Mouse (Mus musculus): Measurements from ENCODE around the gene Thrsp. TPM values are rescaled to one million over a fixed set of nuclear protein-coding genes. Genes with fewer than 3 reads are reported as not detected.

Gene Thrsp
- polyA plus RNA-seq, 1 experiment from 2014 or later, result 0.27 TPM

DNA sequence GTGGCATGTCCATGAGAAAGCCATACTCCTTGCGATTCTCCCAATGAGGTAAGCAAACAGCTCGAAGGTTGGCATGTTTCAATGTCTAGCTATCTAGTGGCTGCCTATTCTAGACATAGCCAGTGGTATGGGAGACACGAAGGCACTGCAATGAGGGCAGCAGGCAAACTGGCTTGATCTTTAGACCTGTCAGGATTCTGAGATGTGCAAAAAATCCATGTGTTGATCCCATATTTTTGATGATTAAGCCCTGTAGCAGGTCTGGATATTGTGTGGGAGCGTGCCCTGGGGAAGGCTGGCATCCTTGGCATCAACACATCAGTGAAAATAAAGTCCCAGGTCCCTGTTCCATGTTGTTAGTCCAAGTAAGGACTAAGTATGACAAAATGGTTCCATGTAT, 29.0 kb downstream of the Thrsp start:
- no peak overlapping the region for H3K4me2 ChIP-seq (ENCODE audit: low read depth, severe bottlenecking)
- ATAC-seq (ENCODE audit: insufficient number of reproducible peaks, low FRiP score, low TSS enrichment, low read depth) (no peak), DNase-seq (ENCODE audit: low spot score) (no peak)
- H3K27me3 ChIP-seq (ENCODE audit: control insufficient read depth, insufficient read depth, low read length), result no peaks in the 10 kb centered on the region
- H3K27ac ChIP-seq (replicated peaks; ENCODE audit: low read depth, low read length), result no peak overlapping the region
- 94% methylated on average over 4 of the region's 4 CpGs for WGBS
- no peak overlapping the region for H3K9ac ChIP-seq (ENCODE audit: low read length)
- no peak overlapping the region for H3K4me3 ChIP-seq (ENCODE audit: low read depth, low read length)
- no peaks in the 10 kb centered on the region for H3K9me3 ChIP-seq (ENCODE audit: control insufficient read depth, low read length)
- H3K4me1 ChIP-seq (ENCODE audit: control insufficient read depth, insufficient read depth, low read length), result no peaks in the 10 kb centered on the region
- peaks cover 19% of the 10 kb centered on the region for H3K36me3 ChIP-seq (ENCODE audit: control insufficient read depth, insufficient read depth, low read length)

DNA sequence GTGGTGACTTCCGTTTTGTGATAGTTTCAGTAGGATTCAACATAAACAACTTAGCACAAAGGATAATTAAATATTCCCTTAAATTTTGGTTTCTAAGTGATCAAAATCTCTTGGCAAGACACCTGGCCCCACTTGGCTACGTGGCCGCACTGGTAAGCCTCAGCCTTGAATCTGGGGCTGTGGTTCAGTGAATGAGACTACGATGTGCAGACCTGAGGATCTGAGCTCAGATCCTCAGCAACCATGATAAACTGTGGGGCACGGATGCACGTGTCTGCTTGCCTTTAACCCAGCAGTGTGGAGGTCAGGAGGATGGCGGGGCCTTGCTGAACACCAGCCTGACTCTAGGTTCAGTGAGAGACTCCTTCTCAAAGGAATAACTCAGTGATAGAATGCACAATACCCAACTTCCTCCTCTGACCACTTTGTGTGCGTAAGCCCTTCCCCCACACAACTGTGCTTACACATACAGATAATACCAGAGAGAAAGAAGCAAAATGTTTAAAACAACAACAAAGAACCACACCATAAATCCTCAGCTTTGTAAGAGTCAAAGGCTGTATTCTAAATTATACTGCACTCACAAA, 29.9 kb downstream of the Thrsp start:
- Histone ChIP-seq H3K36me3 (ENCODE audit: control insufficient read depth, insufficient read depth, low read length) (peaks cover 20% of the 10 kb centered on the region), H3K9ac (ENCODE audit: low read length) (no peak overlapping the region), H3K4me2 (ENCODE audit: low read depth, severe bottlenecking) (no peak overlapping the region), H3K27ac (replicated peaks; ENCODE audit: low read depth, low read length) (no peak overlapping the region), H3K9me3 (ENCODE audit: control insufficient read depth, low read length) (no peaks in the 10 kb centered on the region), H3K4me3 (ENCODE audit: low read depth, low read length) (no peak overlapping the region), H3K27me3 (ENCODE audit: control insufficient read depth, insufficient read depth, low read length) (no peaks in the 10 kb centered on the region), H3K4me1 (ENCODE audit: control insufficient read depth, insufficient read depth, low read length) (no peaks in the 10 kb centered on the region)
- DNase-seq (ENCODE audit: low spot score) (no peak), ATAC-seq (ENCODE audit: insufficient number of reproducible peaks, low FRiP score, low TSS enrichment, low read depth) (no peak)
- WGBS, result 92% methylated on average over 8 of the region's 8 CpGs

DNA sequence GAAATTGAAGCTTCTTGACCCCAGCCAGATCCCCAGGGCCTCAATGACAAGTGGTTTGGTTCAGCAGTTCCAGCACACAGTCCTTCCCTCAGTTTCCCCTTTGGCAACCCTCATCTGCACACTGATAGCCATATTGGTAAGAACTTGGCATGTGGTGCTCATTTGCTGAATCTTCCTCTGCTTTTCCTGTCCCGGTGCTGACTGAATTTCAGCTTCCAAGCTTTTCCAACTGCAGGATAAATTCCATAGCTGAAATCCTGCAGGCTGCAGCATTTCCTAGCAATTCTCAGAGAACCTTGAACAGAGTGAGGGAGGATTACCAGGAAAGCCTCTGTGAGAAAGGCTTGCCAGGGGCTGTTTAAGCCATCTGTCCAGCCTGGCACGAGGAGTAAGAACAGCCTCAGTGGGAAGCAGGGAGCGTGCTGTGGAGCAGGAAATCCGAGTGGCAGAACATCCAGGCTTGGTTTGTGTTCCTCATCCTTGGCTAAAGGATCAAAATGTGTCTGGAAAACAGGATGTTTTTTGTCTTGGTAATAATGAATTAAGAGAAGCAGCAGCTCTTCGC, 30.6 kb downstream of the Thrsp start:
- DNase-seq (ENCODE audit: low spot score) (no peak), ATAC-seq (ENCODE audit: insufficient number of reproducible peaks, low FRiP score, low TSS enrichment, low read depth) (no peak)
- Histone ChIP-seq H3K4me2 (ENCODE audit: low read depth, severe bottlenecking) (no peak overlapping the region), H3K4me3 (ENCODE audit: low read depth, low read length) (no peak overlapping the region), H3K27me3 (ENCODE audit: control insufficient read depth, insufficient read depth, low read length) (no peaks in the 10 kb centered on the region), H3K9ac (ENCODE audit: low read length) (no peak overlapping the region), H3K4me1 (ENCODE audit: control insufficient read depth, insufficient read depth, low read length) (no peaks in the 10 kb centered on the region), H3K27ac (replicated peaks; ENCODE audit: low read depth, low read length) (no peak overlapping the region), H3K36me3 (ENCODE audit: control insufficient read depth, insufficient read depth, low read length) (peaks cover 24% of the 10 kb centered on the region), H3K9me3 (ENCODE audit: control insufficient read depth, low read length) (no peaks in the 10 kb centered on the region)
- 91% methylated on average over 5 of the region's 5 CpGs for WGBS

DNA sequence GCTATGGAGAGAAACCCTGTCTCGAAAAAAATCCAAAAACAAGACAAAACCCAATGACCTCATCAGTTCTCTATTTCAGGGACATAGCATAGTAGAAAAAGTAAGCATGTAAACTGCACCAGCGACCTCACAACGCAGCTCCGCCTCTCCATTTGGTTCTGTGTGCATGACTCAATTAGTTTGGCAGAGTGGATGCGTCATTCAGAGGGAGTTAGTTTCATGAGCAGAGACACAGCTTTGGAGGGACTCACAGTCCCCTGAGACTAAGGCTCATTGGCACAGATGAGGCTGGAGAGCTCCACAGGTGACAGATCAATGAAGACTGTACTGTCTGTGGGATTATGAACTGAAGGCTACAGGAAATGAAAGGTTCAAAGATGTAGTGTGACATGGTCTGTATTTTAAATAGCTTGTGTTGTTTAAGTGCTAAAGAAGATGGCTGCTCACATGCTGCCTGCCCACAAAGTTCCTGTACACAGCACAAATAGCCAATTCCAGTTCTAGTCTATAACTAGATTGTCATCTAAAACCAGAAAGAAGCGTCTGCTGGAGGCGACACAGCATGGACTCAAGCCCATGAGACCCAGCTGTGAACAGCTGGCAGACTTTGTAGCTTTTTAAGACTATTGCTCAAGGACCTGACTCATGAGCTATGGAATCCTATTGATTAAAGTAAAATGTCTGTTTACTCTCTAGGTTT, 31.3 kb downstream of the Thrsp start:
- DNase-seq (ENCODE audit: low spot score), result no peak

DNA sequence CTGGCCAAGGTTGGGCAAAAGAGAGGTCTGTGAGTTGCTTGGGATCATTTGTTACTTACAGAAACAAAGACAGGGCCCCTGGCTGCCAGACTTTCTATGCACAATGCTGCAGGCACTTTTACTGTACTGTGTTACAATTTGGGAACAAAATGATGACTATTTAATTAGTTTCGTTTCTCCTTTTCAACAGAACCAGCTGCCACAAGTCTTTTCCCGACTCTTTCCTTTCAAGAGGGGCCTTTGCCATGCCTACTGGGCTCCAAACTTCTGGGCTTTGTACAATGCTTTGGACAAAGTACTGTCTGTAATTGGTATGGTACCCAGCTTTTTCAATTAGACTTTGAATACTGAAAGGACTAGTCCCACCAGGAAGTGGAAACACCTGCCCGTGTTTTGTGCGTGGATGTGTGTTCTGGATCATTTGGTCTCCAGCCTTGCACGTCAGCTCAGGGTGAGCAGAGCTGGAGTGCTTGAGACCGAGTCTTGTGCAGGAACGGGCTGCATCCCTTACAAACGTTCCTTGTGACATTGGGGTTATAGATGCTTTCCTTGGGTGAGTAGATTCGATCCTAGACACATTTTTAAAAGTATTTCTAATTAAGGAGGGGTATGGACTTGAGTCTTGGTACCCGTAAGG, 33.9 kb downstream of the Thrsp start:
- no peak overlapping the region for H3K27ac ChIP-seq (replicated peaks; ENCODE audit: low read depth, low read length)
- ATAC-seq (ENCODE audit: insufficient number of reproducible peaks, low FRiP score, low TSS enrichment, low read depth) (no peak), DNase-seq (ENCODE audit: low spot score) (no peak)
- no peak overlapping the region for H3K4me2 ChIP-seq (ENCODE audit: low read depth, severe bottlenecking)
- peaks cover 32% of the 10 kb centered on the region for H3K36me3 ChIP-seq (ENCODE audit: control insufficient read depth, insufficient read depth, low read length)
- H3K4me1 ChIP-seq (ENCODE audit: control insufficient read depth, insufficient read depth, low read length), result no peaks in the 10 kb centered on the region
- no peak overlapping the region for H3K9ac ChIP-seq (ENCODE audit: low read length)
- no peaks in the 10 kb centered on the region for H3K27me3 ChIP-seq (ENCODE audit: control insufficient read depth, insufficient read depth, low read length)
- no peak overlapping the region for H3K4me3 ChIP-seq (ENCODE audit: low read depth, low read length)
- H3K9me3 ChIP-seq (ENCODE audit: control insufficient read depth, low read length), result no peaks in the 10 kb centered on the region
- WGBS, result 93% methylated on average over 10 of the region's 10 CpGs

More for the DNA sequence above, 31.3 kb downstream of the Thrsp start:
- Histone ChIP-seq H3K36me3 (ENCODE audit: control insufficient read depth, insufficient read depth, low read length) (peaks cover 25% of the 10 kb centered on the region), H3K9ac (ENCODE audit: low read length) (no peak overlapping the region), H3K4me1 (ENCODE audit: control insufficient read depth, insufficient read depth, low read length) (no peaks in the 10 kb centered on the region), H3K9me3 (ENCODE audit: control insufficient read depth, low read length) (no peaks in the 10 kb centered on the region), H3K27me3 (ENCODE audit: control insufficient read depth, insufficient read depth, low read length) (no peaks in the 10 kb centered on the region), H3K4me2 (ENCODE audit: low read depth, severe bottlenecking) (no peak overlapping the region), H3K27ac (replicated peaks; ENCODE audit: low read depth, low read length) (no peak overlapping the region), H3K4me3 (ENCODE audit: low read depth, low read length) (no peak overlapping the region)
- no peak for ATAC-seq (ENCODE audit: insufficient number of reproducible peaks, low FRiP score, low TSS enrichment, low read depth)
- 91% methylated on average over 7 of the region's 7 CpGs for WGBS

DNA sequence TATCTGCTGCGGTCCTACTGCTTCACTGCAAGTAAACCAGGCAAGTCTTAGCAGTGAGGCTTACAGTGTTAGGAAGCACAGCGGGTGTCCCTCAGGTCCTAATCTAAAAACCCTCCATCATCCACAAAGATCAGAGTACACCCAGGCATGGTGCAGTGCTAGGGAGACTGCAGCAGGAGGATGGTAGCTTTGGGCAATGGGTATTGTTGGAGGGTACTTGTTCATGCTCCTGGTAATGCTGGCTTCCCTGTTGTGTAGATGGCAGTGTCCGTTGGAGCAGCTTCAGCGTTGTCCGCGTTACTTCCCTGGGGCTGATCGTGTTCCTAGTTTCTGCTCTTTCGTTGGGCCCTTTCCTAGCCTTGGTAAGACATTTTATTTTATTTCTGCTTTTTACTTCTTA, 34.9 kb downstream of the Thrsp start:
- WGBS, result 93% methylated on average over 8 of the region's 8 CpGs
- H3K27ac ChIP-seq (replicated peaks; ENCODE audit: low read depth, low read length), result no peak overlapping the region
- H3K9me3 ChIP-seq (ENCODE audit: control insufficient read depth, low read length), result no peaks in the 10 kb centered on the region
- no peak overlapping the region for H3K9ac ChIP-seq (ENCODE audit: low read length)
- no peaks in the 10 kb centered on the region for H3K4me1 ChIP-seq (ENCODE audit: control insufficient read depth, insufficient read depth, low read length)
- H3K36me3 ChIP-seq (ENCODE audit: control insufficient read depth, insufficient read depth, low read length), result peaks cover 35% of the 10 kb centered on the region
- no peaks in the 10 kb centered on the region for H3K27me3 ChIP-seq (ENCODE audit: control insufficient read depth, insufficient read depth, low read length)
- H3K4me3 ChIP-seq (ENCODE audit: low read depth, low read length), result no peak overlapping the region
- ATAC-seq (ENCODE audit: insufficient number of reproducible peaks, low FRiP score, low TSS enrichment, low read depth), result no peak
- DNase-seq (ENCODE audit: low spot score), result no peak
- H3K4me2 ChIP-seq (ENCODE audit: low read depth, severe bottlenecking), result no peak overlapping the region

DNA sequence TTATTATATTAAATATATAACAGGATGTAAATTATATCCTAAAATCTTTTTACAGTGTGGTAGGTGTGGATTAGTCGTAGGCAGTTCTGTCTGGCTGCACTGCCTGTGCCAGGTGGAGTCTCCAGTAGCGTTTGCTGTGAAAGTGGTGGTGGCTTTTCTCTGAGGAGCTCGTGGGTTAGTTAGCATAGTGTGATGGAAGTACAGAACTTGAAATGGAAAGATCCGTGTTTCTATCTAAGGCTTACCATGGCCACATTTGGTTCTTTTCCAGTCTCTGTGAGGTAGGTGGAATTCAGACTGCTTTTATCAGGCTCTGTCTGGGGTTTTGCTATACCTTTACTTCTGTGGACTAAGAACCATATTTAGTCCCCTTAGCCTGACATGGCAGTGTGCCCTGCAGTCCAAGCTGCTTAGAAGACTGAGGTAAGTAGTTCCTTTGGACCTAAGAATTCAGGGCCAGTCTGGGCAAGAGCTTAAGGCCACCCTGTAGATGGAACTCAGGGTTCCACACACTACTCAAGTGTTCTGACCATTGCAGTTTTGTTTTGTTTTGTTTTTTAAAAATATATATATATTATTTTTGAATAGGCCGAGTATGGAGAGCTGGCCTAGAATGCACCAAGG, 36.9 kb downstream of the Thrsp start:
- Histone ChIP-seq H3K9ac (ENCODE audit: low read length) (no peak overlapping the region), H3K4me1 (ENCODE audit: control insufficient read depth, insufficient read depth, low read length) (no peaks in the 10 kb centered on the region), H3K4me2 (ENCODE audit: low read depth, severe bottlenecking) (no peak overlapping the region), H3K36me3 (ENCODE audit: control insufficient read depth, insufficient read depth, low read length) (peaks cover 37% of the 10 kb centered on the region), H3K9me3 (ENCODE audit: control insufficient read depth, low read length) (no peaks in the 10 kb centered on the region), H3K27me3 (ENCODE audit: control insufficient read depth, insufficient read depth, low read length) (no peaks in the 10 kb centered on the region), H3K27ac (replicated peaks; ENCODE audit: low read depth, low read length) (no peak overlapping the region), H3K4me3 (ENCODE audit: low read depth, low read length) (no peak overlapping the region)
- no peak for ATAC-seq (ENCODE audit: insufficient number of reproducible peaks, low FRiP score, low TSS enrichment, low read depth)
- no peak for DNase-seq (ENCODE audit: low spot score)
- 93% methylated on average over 5 of the region's 5 CpGs for WGBS

DNA sequence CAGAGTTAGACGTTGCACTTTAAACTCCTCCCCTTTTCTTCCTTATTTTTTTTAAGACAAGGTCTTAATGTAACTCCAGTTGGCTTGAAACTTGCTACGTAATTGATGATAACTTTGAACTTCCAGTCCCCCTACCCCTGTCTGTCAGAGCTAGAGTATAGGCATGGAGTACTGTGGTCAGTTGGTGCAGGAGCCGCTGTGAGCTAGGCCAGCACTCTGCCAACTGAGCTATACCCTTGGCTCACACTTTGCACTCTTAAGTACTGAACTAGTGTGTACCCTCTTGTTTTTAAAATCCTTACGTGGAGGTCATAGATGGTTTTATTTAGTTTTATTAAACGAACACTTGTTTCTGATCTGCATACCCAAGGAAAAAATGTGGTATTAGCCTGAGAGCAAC, 38.2 kb downstream of the Thrsp start:
- Histone ChIP-seq H3K27me3 (ENCODE audit: control insufficient read depth, insufficient read depth, low read length) (no peaks in the 10 kb centered on the region), H3K27ac (replicated peaks; ENCODE audit: low read depth, low read length) (no peak overlapping the region), H3K36me3 (ENCODE audit: control insufficient read depth, insufficient read depth, low read length) (peaks cover 37% of the 10 kb centered on the region), H3K4me1 (ENCODE audit: control insufficient read depth, insufficient read depth, low read length) (no peaks in the 10 kb centered on the region), H3K4me3 (ENCODE audit: low read depth, low read length) (no peak overlapping the region), H3K9me3 (ENCODE audit: control insufficient read depth, low read length) (no peaks in the 10 kb centered on the region), H3K4me2 (ENCODE audit: low read depth, severe bottlenecking) (no peak overlapping the region), H3K9ac (ENCODE audit: low read length) (no peak overlapping the region)
- ATAC-seq (ENCODE audit: insufficient number of reproducible peaks, low FRiP score, low TSS enrichment, low read depth) (no peak), DNase-seq (ENCODE audit: low spot score) (no peak)
- WGBS, result 95% methylated on average over 5 of the region's 5 CpGs

Measured in limb, embryonic 11.5 days (tissue).